Mouse (Mus musculus) MEL (cell line): ENCODE measurements around the gene Zfp296. TPM values are rescaled to one million over a fixed set of nuclear protein-coding genes. Genes with fewer than 3 reads are reported as not detected.

ENCODE experiments used
- DNase-seq: peaks from one replicate; pipeline ENCODE4 v3.0.0; 2011; ENCODE audit warnings: low read depth, low spot score
- H3K27ac ChIP-seq: 2 replicates; pipeline ENCODE4 v1.5.1; 2012; ENCODE audit warnings: low read depth, mild to moderate bottlenecking, control low read depth, low read length, moderate library complexity; ENCODE audit not compliant: control insufficient read depth
- H3K27me3 ChIP-seq, 2 experiments: fragments of 150-350 bp in 1 of 2; sonication (generic) in 1 of 2; 2 replicates each; pipeline ENCODE4 v1.6.1; 2012; ENCODE audit warnings: low read length in 2 of 2, mild to moderate bottlenecking in 2 of 2, improper control_type of control experiment in 1 of 2, moderate library complexity in 1 of 2; ENCODE audit not compliant: insufficient read depth in 2 of 2, control insufficient read depth in 1 of 2
- H3K36me3 ChIP-seq, 2 experiments: 2 replicates each; pipeline ENCODE4 v1.6.1; 2012 to 2014; ENCODE audit warnings: low read length in 2 of 2, improper control_type of control experiment in 1 of 2, inconsistent platforms in 1 of 2, mild to moderate bottlenecking in 1 of 2; ENCODE audit not compliant: insufficient read depth in 2 of 2, control insufficient read depth in 1 of 2
- H3K4me1 ChIP-seq, 2 experiments: fragments of 150-350 bp in 1 of 2; sonication (generic) in 1 of 2; 2 replicates each; pipeline ENCODE4 v1.6.1; 2012; ENCODE audit warnings: low read length in 2 of 2, improper control_type of control experiment in 1 of 2, mild to moderate bottlenecking in 1 of 2; ENCODE audit not compliant: insufficient read depth in 2 of 2, control insufficient read depth in 1 of 2
- H3K4me3 ChIP-seq, 2 experiments: fragments of 150-350 bp in 1 of 2; sonication (generic) in 1 of 2; 2 replicates each; pipeline ENCODE4 v1.5.1; 2012; ENCODE audit warnings: low read depth in 2 of 2, low read length in 2 of 2, mild to moderate bottlenecking in 2 of 2, moderate library complexity in 2 of 2, control low read depth in 1 of 2, improper control_type of control experiment in 1 of 2; ENCODE audit not compliant: control insufficient read depth in 1 of 2, insufficient read depth in 1 of 2
- H3K79me2 ChIP-seq: 2 replicates; pipeline ENCODE4 v1.6.1; 2012; ENCODE audit warnings: mild to moderate bottlenecking, low read length, moderate library complexity; ENCODE audit not compliant: control insufficient read depth, poor library complexity, insufficient read depth
- H3K9ac ChIP-seq: 2 replicates; pipeline ENCODE4 v1.6.1; 2012; ENCODE audit warnings: low read depth, mild to moderate bottlenecking, control low read depth, low read length, moderate library complexity; ENCODE audit not compliant: control insufficient read depth, poor library complexity, severe bottlenecking
- H3K9me3 ChIP-seq: fragments of 150-350 bp; sonication (generic); replicated peaks from 2 replicates; pipeline ENCODE4 v1.6.1; 2012; ENCODE audit warnings: mild to moderate bottlenecking, low read length, improper control_type of control experiment, moderate library complexity; ENCODE audit not compliant: insufficient read depth
- BHLHE40 ChIP-seq: IDR thresholded peaks from 2 replicates; pipeline ENCODE4 v1.6.1; 2012; ENCODE audit warnings: low read depth, mild to moderate bottlenecking, inconsistent platforms, low read length, improper control_type of control experiment, borderline replicate concordance
- CHD1 ChIP-seq: IDR thresholded peaks from 2 replicates; pipeline ENCODE4 v1.6.1; 2012; ENCODE audit warnings: low read depth, mild to moderate bottlenecking, inconsistent platforms, low read length, improper control_type of control experiment
- CHD2 ChIP-seq: IDR thresholded peaks from 2 replicates; pipeline ENCODE4 v1.6.1; 2011; ENCODE audit warnings: low read length, improper control_type of control experiment
- ELF1 ChIP-seq: IDR thresholded peaks from 2 replicates; pipeline ENCODE4 v1.6.1; 2014; ENCODE audit warnings: low read depth, mild to moderate bottlenecking, inconsistent platforms, low read length, improper control_type of control experiment, moderate library complexity
- ETS1 ChIP-seq: IDR thresholded peaks from 2 replicates; pipeline ENCODE4 v1.6.1; 2012; ENCODE audit warnings: low read depth, mild to moderate bottlenecking, inconsistent platforms, low read length, improper control_type of control experiment, moderate library complexity
- GABPA ChIP-seq: IDR thresholded peaks from 2 replicates; pipeline ENCODE4 v1.6.1; 2012; ENCODE audit warnings: low read depth, mild to moderate bottlenecking, inconsistent platforms, low read length, improper control_type of control experiment, moderate library complexity
- HCFC1 ChIP-seq: IDR thresholded peaks from 2 replicates; pipeline ENCODE4 v1.6.1; 2012; ENCODE audit warnings: low read depth, mild to moderate bottlenecking, inconsistent platforms, low read length, improper control_type of control experiment, moderate library complexity
- MAX ChIP-seq: IDR thresholded peaks from 2 replicates; pipeline ENCODE4 v1.6.1; 2011; ENCODE audit warnings: low read length, improper control_type of control experiment
- MAZ ChIP-seq: IDR thresholded peaks from 2 replicates; pipeline ENCODE4 v1.6.1; 2012; ENCODE audit warnings: low read depth, mild to moderate bottlenecking, inconsistent platforms, low read length, improper control_type of control experiment
- MXI1 ChIP-seq: IDR thresholded peaks from 2 replicates; pipeline ENCODE4 v1.6.1; 2011; ENCODE audit warnings: mild to moderate bottlenecking, low read depth, low read length, improper control_type of control experiment
- MYB ChIP-seq: IDR thresholded peaks from 2 replicates; pipeline ENCODE4 v1.6.1; 2011; ENCODE audit warnings: mild to moderate bottlenecking, low read depth, low read length, improper control_type of control experiment
- MYC ChIP-seq: IDR thresholded peaks from 2 replicates; pipeline ENCODE4 v1.6.1; 2011; ENCODE audit warnings: low read depth, mild to moderate bottlenecking, low read length, improper control_type of control experiment, moderate library complexity
- NELFE ChIP-seq: IDR thresholded peaks from 2 replicates; pipeline ENCODE4 v1.6.1; 2011; ENCODE audit warnings: low read depth, low read length, improper control_type of control experiment
- NRF1 ChIP-seq: IDR thresholded peaks from 2 replicates; pipeline ENCODE4 v1.6.1; 2014; ENCODE audit warnings: low read depth, mild to moderate bottlenecking, inconsistent platforms, low read length, improper control_type of control experiment, moderate library complexity; ENCODE audit not compliant: poor library complexity, insufficient read depth, severe bottlenecking
- POLR2A ChIP-seq, 2 experiments: IDR thresholded peaks; 2 replicates each; pipeline ENCODE4 v1.6.1; 2011 to 2012; ENCODE audit warnings: low read length in 2 of 2, mild to moderate bottlenecking in 2 of 2, control low read depth in 1 of 2, improper control_type of control experiment in 1 of 2, low read depth in 1 of 2, moderate library complexity in 1 of 2; ENCODE audit not compliant: control insufficient read depth in 1 of 2, insufficient read depth in 1 of 2, poor library complexity in 1 of 2
- RAD21 ChIP-seq: IDR thresholded peaks from 2 replicates; pipeline ENCODE4 v1.6.1; 2011; ENCODE audit warnings: mild to moderate bottlenecking, low read depth, low read length, improper control_type of control experiment
- RCOR1 ChIP-seq: IDR thresholded peaks from 2 replicates; pipeline ENCODE4 v1.6.1; 2012; ENCODE audit warnings: low read depth, mild to moderate bottlenecking, inconsistent platforms, low read length, improper control_type of control experiment
- SIN3A ChIP-seq: IDR thresholded peaks from 2 replicates; pipeline ENCODE4 v1.6.1; 2012; ENCODE audit warnings: low read length, improper control_type of control experiment, inconsistent platforms
- SMC3 ChIP-seq: IDR thresholded peaks from 2 replicates; pipeline ENCODE4 v1.6.1; 2011; ENCODE audit warnings: low read depth, low read length, improper control_type of control experiment
- TAL1 ChIP-seq: IDR thresholded peaks from 2 replicates; pipeline ENCODE4 v1.6.1; 2012; ENCODE audit warnings: mild to moderate bottlenecking, inconsistent platforms, low read length, moderate library complexity, mixed read lengths
- TBP ChIP-seq: IDR thresholded peaks from 2 replicates; pipeline ENCODE4 v1.8.0; 2011; ENCODE audit warnings: low read depth, low read length, improper control_type of control experiment
- TCF12 ChIP-seq: IDR thresholded peaks from 2 replicates; pipeline ENCODE4 v1.6.1; 2014; ENCODE audit warnings: low read depth, mild to moderate bottlenecking, inconsistent platforms, low read length, improper control_type of control experiment, moderate library complexity
- UBTF ChIP-seq: IDR thresholded peaks from 2 replicates; pipeline ENCODE4 v1.6.1; 2012; ENCODE audit warnings: low read depth, mild to moderate bottlenecking, inconsistent platforms, low read length, improper control_type of control experiment, moderate library complexity, borderline replicate concordance; ENCODE audit not compliant: insufficient read depth
- USF1 ChIP-seq: IDR thresholded peaks from 2 replicates; pipeline ENCODE4 v1.6.1; 2014; ENCODE audit warnings: low read depth, mild to moderate bottlenecking, inconsistent platforms, low read length, improper control_type of control experiment, moderate library complexity
- USF2 ChIP-seq, 2 experiments: IDR thresholded peaks; 2 replicates each; pipeline ENCODE4 v1.6.1; 2011 to 2012; ENCODE audit warnings: improper control_type of control experiment in 2 of 2, low read length in 2 of 2, borderline replicate concordance in 1 of 2, inconsistent platforms in 1 of 2, low read depth in 1 of 2, mild to moderate bottlenecking in 1 of 2; ENCODE audit not compliant: insufficient read depth in 1 of 2
- ZC3H11A ChIP-seq: IDR thresholded peaks from 2 replicates; pipeline ENCODE4 v1.6.1; 2012; ENCODE audit warnings: low read depth, mild to moderate bottlenecking, inconsistent platforms, low read length, improper control_type of control experiment
- ZMIZ1 ChIP-seq: IDR thresholded peaks from 2 replicates; pipeline ENCODE4 v1.6.1; 2012; ENCODE audit warnings: low read depth, mild to moderate bottlenecking, inconsistent platforms, low read length, improper control_type of control experiment, moderate library complexity
- polyA plus RNA-seq, 2 experiments: library from polyadenylated mRNA; stranded (reverse) in 1 of 2; unstranded in 1 of 2; fragments of >175 nt in 1 of 2; fragments of >200 nt in 1 of 2; gene quantifications; 2 replicates each; pipeline versions ENCODE4 v1.2.1 to v1.2.4; 2012; ENCODE audit warnings: low replicate concordance in 2 of 2, low read depth in 1 of 2; ENCODE audit not compliant: insufficient read length in 2 of 2, insufficient read depth in 1 of 2, missing spikeins in 1 of 2
- total RNA-seq: library from RNA; depleted of rRNA; stranded (reverse); fragments of 300-350 nt; gene quantifications from 2 replicates; pipeline ENCODE4 v1.2.3, GENCODE M21; 2012

The Zfp296 gene
- total and polyA plus RNA-seq, 3 experiments: 3.3 to 7.8 TPM; not detected in 1

- Histone ChIP-seq H3K9me3 (no peaks in the 10 kb centered on the region), H3K9ac (peak overlapping the region; percentile 78), H3K4me3 (peak overlapping the region; percentile 77 to 97), H3K79me2 (no peaks in the 10 kb centered on the region; the same call in 1 of the 2 replicates)
- TF ChIP-seq ELF1: peak; percentile 76
- no peak for TF ChIP-seq ZMIZ1
- peak; percentile 32; the same call in 1 of the 2 replicates for TF ChIP-seq HCFC1
- no peak for TF ChIP-seq TAL1
- TF ChIP-seq TCF12: peak; percentile 42; the same call in 1 of the 2 replicates
- TF ChIP-seq MXI1: peak; percentile 70
- TF ChIP-seq UBTF: 0 out of 2 replicates have a peak, but pooled peaks have one; percentile 16
- TF ChIP-seq POLR2A (IDR thresholded peaks at IDR 0.05; ENCODE audit: control insufficient read depth in 1 of 2, insufficient read depth in 1 of 2, low read depth in 1 of 2, low read length in 2 of 2, poor library complexity in 1 of 2): peak in 1 of 2 experiments; percentile 52; a peak in 1 of 4 replicates
- TF ChIP-seq MYB: no peak
- TF ChIP-seq, all 39 proteins: peak for 6
- Histone ChIP-seq H3K27ac (peak overlapping the region; percentile 66), H3K4me1 (peaks cover 4 to 15% of the 10 kb centered on the region in 2 experiments), H3K27me3 (no peaks in the 10 kb centered on the region), H3K36me3 (peaks cover 0 to 12% of the 10 kb centered on the region in 2 experiments; a peak in 2 of 4 replicates)
- DNase-seq: peak; percentile 100
Measured at GRCm38 (mm10) chr7:19628536-19629360, 51.7 kb downstream of the Zfp296 start.

GRCm38 (mm10) chr7:19629361-19629734 lies 52.3 kb downstream of the Zfp296 start, which contains the start of gene Relb:
TSS of gene Relb (minus strand) at chr7:19629438.
- TF ChIP-seq MAX: peak; percentile 77; the same call in 1 of the 2 replicates
- TF ChIP-seq RCOR1: no peak
- TF ChIP-seq ETS1: peak; percentile 58
- TF ChIP-seq ZMIZ1: no peak
- peak; percentile 41; the same call in 1 of the 2 replicates for TF ChIP-seq NELFE
- TF ChIP-seq TBP: no peak
- TF ChIP-seq MYC: no peak
- TF ChIP-seq GABPA: no peak
- TF ChIP-seq TCF12: no peak
- no peak for TF ChIP-seq RAD21
- TF ChIP-seq CHD2: peak; percentile 32; the same call in 1 of the 2 replicates
- TF ChIP-seq BHLHE40: peak; percentile 90
- TF ChIP-seq SIN3A: peak; percentile 87
- no peak for TF ChIP-seq SMC3
- peak; percentile 51 to 88; a peak in 3 of 4 replicates for TF ChIP-seq USF2 (IDR thresholded peaks at IDR 0.05; ENCODE audit: borderline replicate concordance in 1 of 2, insufficient read depth in 1 of 2, low read depth in 1 of 2, low read length in 2 of 2)
- TF ChIP-seq USF1: peak; percentile 97
- TF ChIP-seq ZC3H11A: no peak
- peak; percentile 52 for TF ChIP-seq NRF1
- TF ChIP-seq MYB: no peak
- no peak for TF ChIP-seq UBTF
- TF ChIP-seq CHD1: no peak
- TF ChIP-seq POLR2A (IDR thresholded peaks at IDR 0.05; ENCODE audit: control insufficient read depth in 1 of 2, insufficient read depth in 1 of 2, low read depth in 1 of 2, low read length in 2 of 2, poor library complexity in 1 of 2): 0 out of 4 replicates have a peak, but pooled peaks of 1 of the 2 experiments have one; percentile 25
- 0 out of 2 replicates have a peak, but pooled peaks have one; percentile 36 for TF ChIP-seq HCFC1
- peak; percentile 85; the same call in 1 of the 2 replicates for TF ChIP-seq MAZ
- TF ChIP-seq ELF1: no peak
- TF ChIP-seq, all 39 proteins: peak for 12

More at GRCm38 (mm10) chr7:19629361-19629734, 52.3 kb downstream of the Zfp296 start, which contains the start of gene Relb:
- DNase-seq: peak; percentile 90
- peak within 1 kb of the TSS; percentile 77 to 97 for H3K4me3 ChIP-seq
- no peaks in the 10 kb centered on the region for H3K9me3 ChIP-seq
- H3K4me1 ChIP-seq: peaks cover 4 to 15% of the 10 kb centered on the region in 2 experiments
- peak within 1 kb of the TSS; percentile 78 for H3K9ac ChIP-seq
- H3K27me3 ChIP-seq: no peaks in the 10 kb centered on the region
- peak within 1 kb of the TSS; percentile 66 for H3K27ac ChIP-seq
- no peaks in the 10 kb centered on the region; the same call in 1 of the 2 replicates for H3K79me2 ChIP-seq
- H3K36me3 ChIP-seq: peaks cover 0 to 12% of the 10 kb centered on the region in 2 experiments; a peak in 2 of 4 replicates
